Mouse (Mus musculus) G1E (cell line): ENCODE measurements around the gene Lingo2.

Experiments
- CTCF ChIP-seq: IDR thresholded peaks from 2 replicates; pipeline ENCODE4 v1.5.1; 2012; ENCODE audit warnings: low read depth, low read length, inconsistent platforms, mixed read lengths
- GATA1 ChIP-seq: IDR thresholded peaks from 2 replicates; pipeline ENCODE4 v1.6.1; 2012; ENCODE audit warnings: borderline replicate concordance, low read length, inconsistent platforms, mixed read lengths
- POLR2AphosphoS5 ChIP-seq: IDR thresholded peaks from 2 replicates; pipeline ENCODE4 v1.6.1; 2012; ENCODE audit warnings: low read depth, low read length, inconsistent platforms; ENCODE audit not compliant: insufficient replicate concordance
- TAL1 ChIP-seq: conservative IDR thresholded peaks from 2 replicates; pipeline ENCODE4 v1.6.1; 2012; ENCODE audit warnings: low read depth, low read length, inconsistent platforms, mixed read lengths

GRCm38 (mm10) chr4:36890365-36890764 lies 61.2 kb downstream of the Lingo2 start:
- TF ChIP-seq CTCF = no peak
- no peak for TF ChIP-seq POLR2AphosphoS5
- TF ChIP-seq GATA1 = no peak
- no peak for TF ChIP-seq TAL1
